Mouse (Mus musculus) heart, adult 18-20 months (tissue): ENCODE measurements around the gene Wnt7a. TPM values are rescaled to one million over a fixed set of nuclear protein-coding genes. Genes with fewer than 3 reads are reported as not detected.

Experiments
- DNase-seq, 2 experiments: peaks; one replicate each; pipeline ENCODE4 v3.0.0; 2021 to 2022; ENCODE audit warnings: mixed read lengths in 1 of 2
- long read RNA-seq, 2 experiments: library from polyadenylated mRNA; stranded (forward); transcript quantifications; one replicate each; pipeline ENCODE4 v2.0.0; 2021
- total RNA-seq, 2 experiments: library from RNA; stranded (reverse); gene quantifications; 2 replicates each; pipeline ENCODE4 v1.2.3; 2021

The Wnt7a gene
- not detected for total RNA-seq
- long read RNA-seq, experiment 1 = 0 reads
- long read RNA-seq, experiment 2 = 0 reads

GRCm38 (mm10) chr6:91410961-91411368 lies at the start of gene Wnt7a:
Gene Wnt7a (minus strand): TSS chr6:91411363.
- DNase-seq = no peak

- DNase-seq = no peak
Measured at GRCm38 (mm10) chr6:91459471-91459870, 48.3 kb upstream of the Wnt7a start.

- no peak for DNase-seq
Measured at GRCm38 (mm10) chr6:91454546-91454945, 43.4 kb upstream of the Wnt7a start.

DNA sequence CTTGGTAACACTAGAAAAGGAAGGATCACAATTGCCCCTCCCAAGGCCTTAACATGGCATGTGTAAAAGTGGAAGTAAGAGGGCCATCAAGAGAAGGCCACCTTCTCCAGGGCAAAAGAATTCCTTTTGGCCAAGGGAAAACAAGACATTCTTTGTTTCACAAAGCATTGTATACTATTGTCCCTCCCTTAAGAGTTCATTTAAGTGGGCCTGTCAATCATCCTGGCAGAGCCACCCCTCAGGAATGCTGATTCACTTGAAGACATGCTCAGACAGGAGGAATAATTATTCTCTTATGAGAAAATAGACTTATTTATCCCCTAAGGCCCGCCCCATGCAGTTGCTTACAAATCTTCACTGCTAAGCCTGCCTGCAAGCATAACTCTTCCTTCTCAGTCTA lies 40.9 kb upstream of the Wnt7a start:
- no peak for DNase-seq

DNA sequence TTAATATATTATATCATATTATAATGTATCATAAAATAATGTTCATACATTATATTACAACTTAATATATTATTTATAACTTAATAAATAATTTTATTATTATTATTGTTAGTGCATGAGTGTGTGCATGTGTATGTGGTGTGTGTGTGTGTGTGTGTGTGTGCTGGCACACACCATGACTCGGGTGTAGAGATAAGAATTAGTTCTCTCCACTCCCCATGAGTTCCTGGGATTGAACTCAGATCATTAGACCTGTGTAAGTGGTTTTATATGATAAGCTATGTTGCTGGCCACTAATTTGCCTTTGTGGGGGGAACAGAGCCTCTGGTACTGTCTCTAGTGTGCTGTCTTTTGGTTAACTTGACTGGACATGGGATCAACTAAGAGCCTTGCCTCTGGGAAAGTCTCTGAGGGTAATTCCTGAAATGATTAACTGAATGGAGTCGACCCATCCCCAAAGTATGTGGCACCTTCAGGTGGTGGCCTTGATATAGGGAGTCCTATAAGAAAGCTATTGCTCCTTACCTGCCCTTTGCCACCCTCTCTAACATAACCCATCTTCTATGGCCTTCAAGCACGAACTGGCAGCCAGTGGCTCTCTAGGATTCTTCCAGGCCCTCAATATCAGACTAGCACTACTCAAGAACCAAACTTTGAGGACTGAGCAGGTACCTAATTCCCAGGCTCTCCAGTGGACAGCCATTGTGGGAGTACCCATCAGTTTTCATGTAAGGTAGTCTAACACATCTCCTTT lies 38.5 kb upstream of the Wnt7a start:
- no peak for DNase-seq

DNA sequence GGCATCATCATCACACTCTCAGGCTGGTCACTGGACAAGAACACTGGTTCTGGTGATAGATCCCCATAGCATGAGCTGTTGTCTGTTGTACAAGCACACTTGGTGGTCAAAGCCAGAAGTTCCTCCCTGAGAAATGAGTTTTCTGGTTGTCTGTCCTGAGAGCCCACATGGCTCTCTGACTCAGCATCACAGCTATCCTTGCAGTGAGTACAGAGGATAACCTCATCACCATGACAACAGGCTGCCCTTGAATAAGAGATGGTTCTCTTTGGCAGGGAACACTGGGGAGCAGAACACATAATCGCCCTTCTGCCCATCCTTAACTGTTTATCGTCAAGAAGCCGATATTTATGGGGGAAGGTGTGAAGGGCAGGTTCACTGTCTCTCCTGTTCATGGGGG lies 34.2 kb upstream of the Wnt7a start:
- DNase-seq = no peak

GRCm38 (mm10) chr6:91441145-91441662 lies 30.0 kb upstream of the Wnt7a start:
- no peak for DNase-seq

- peak; percentile 95 to 96 for DNase-seq
Measured at GRCm38 (mm10) chr6:91440474-91441144, 29.4 kb upstream of the Wnt7a start.

- no peak for DNase-seq
Measured at GRCm38 (mm10) chr6:91424151-91424550, 13.0 kb upstream of the Wnt7a start.

DNA sequence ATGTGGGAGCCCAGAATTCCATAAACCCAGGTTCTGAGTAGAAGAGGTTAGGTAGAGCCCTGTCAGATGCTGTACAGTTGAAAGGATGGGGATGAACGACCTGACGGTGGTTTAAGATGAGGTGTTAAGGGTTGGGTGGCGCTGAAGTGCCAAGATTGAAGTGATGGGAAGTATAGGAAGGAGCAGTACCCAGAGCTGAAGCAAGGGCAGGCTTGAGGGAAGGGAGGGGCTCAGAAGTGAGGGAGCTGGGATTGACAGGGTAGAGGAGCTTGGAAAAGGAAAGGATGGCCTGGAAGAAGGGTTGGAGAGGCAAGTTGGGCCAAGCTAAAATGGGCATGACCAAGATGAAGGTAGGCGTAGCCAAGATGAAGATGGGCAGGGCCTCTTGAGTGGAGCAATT lies 10.5 kb upstream of the Wnt7a start:
- no peak for DNase-seq

DNA sequence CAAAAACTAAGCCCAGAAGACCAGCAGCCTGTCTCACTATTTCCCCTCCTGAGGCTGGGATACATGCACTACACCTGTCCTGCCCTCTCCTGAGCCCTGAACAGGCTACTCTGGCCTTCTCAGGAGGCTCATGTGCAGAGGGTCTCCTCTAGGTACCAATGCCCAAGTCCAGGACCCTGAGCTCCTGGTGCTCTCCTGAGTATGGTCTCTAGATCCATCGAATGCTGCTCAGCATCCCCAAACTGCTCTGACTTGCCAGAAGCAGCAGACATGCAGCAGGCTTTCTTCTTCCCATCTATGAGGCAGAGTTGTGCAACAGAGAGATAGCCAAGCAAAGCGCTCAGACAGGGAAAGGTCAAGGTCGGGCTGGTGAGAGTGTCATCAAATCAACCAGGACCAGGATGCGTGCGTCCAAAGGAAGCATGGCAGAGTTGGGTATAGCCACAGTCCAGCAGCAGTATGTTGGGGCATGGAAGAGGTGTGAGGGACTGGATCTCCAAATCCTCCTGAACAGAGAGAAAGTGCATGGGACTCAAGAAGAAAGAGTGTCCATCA lies 6.2 kb upstream of the Wnt7a start:
- DNase-seq = no peak

DNA sequence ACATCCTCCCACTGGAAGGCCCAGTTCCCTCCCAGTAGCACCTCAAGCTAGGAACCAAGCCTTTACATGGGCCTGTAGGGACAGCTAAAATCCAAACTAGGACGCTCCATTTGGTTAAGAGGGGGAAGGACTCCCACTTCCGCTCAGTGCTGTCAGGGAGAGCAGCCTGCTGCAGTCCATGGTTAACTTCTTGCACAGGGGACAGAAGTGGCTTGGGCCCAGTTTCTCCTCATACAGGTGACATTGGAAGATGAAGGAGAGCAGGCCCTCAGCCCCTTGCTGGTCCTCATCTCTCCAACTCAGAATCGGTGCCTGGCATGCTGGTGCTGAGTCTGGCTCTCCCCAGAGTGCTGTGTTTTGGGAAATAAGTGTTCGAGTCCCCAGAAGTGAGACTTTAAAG lies 5.0 kb upstream of the Wnt7a start:
- DNase-seq = no peak

DNA sequence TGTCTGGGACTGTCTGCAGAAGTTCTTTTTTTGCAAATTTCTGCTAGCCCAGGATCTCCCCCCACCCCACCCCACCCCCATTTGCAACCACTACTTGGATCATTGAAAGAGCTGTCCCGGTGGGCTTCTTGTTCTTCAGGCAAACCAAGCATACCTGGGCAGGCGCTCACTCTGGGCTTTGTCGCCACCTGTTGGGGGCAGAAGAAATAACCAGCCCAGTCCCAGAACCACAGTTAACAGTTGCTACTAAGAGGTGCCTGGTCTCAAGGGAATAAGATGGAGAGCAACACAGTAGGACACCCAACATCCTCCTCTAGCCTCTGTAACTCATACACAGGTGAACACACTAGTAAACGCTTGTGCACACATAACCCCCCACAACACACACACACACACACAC lies 3.7 kb upstream of the Wnt7a start:
- peak in 1 of 2 experiments; percentile 32 for DNase-seq

GRCm38 (mm10) chr6:91411369-91411981 lies 312 bp upstream of the Wnt7a start:
- DNase-seq = peak; percentile 19 to 76

- no peak for DNase-seq
Measured at GRCm38 (mm10) chr6:91410168-91410780, 889 bp downstream of the Wnt7a start.

DNA sequence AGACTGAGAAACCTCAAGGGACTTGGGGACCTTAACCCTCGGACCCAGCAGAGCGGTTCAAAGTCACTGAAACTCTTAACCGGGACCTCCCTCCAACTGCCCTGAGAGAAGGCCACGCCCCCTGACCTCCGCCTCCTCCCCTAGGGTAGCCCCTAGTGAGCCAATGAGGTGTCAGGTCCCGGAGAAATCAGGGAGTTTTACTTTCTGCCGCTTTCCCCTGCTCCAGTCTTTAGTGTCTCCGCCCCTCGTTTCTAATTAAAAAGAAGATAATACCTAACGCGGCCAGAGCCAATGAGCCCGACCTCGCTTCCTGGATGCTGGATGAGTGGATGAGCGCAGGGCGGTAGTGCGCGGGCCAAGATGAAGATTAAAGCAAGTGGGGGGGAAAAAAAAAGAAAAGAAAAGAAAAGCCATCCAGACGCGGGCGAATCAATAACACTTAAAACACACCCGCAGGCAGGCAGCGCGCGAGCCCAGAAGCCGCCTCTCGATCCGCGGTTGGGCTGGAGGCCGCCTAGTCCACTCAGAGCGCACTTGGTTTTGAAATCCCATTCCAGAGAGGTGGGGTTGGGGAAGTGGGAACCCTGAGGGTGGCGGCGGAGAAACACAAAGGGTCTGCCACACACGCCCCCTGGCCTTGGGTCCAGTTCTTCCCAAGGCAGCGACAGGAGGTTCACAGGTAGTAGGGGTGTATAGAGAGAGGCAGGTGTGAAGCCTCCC lies 1.6 kb downstream of the Wnt7a start:
- DNase-seq = no peak

- no peak for DNase-seq
Measured at GRCm38 (mm10) chr6:91408616-91409015, 2.5 kb downstream of the Wnt7a start.

DNA sequence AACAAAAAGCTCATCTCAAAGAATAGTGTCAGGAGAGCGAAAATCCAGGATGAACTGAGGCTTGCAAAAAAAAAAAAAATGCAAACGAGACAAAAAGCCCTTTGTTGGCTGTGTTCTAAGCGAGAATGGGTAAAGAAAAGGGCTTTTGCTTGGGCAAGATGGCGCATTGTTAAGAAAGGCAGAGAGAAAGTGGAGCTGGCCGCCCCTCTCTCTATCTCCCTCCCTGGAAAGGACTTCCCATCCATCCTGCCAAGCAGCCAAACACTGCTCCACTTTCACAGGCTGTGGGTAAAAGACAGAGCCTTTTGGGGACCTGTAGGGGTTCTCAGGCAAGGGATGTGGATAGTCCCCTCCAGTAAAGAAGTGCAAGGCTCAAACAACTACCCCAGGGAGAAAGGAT lies 9.6 kb downstream of the Wnt7a start:
- no peak for DNase-seq

- no peak for DNase-seq
Measured at GRCm38 (mm10) chr6:91400514-91400913, 10.6 kb downstream of the Wnt7a start.

DNA sequence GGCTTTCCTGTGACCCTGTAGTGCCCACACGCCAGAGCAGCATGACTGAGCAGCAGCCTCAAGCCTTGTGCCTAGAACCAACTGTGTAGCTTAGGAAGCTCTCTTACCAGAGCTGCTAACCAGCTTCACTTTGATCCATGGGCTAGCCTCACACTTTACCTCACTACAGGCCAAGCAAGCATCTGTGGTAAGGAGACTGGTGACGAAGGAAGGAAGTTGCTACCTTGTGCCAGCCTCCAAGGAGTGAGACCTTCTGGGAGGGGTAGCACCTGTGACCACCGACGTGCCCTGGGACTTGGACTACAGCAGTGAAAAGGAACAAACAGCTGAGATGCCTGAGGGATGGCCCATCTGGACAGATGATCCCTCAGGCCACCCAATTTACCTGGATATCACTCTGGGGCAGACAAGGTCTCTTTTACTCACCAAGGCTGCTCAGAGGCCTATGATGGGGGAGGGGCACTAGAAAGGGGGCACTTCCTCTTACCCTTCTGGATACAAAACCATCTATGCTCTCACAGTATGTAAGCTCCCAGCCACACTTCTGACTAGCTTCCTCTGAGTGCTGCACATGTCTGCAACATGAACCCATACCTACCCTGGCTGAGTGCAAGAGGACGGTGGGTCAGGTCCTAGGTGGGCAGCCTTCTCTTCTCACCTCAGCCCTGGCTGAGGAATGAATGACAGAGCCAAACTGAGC lies 18.5 kb downstream of the Wnt7a start:
- DNase-seq = no peak

DNA sequence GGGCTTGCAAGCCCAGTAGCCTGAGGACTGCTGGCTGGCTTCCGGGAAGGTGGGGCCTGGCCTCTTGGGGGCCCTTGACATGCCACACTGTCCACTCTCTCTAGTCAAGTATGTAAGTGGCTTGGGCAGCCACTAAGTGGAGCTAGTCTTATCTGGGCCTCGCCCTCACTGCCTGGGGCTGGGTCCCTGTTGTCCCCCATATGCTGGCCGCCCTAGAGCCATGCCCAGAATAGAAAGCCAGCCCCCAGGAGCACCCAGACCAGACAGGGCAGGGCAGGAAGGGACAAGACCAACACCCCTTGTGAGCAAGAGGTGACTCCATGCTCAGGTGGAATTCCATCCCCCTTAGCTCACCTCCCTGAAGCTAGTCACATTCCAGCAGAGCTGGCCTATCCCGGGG lies 22.0 kb downstream of the Wnt7a start:
- no peak for DNase-seq
